Mouse (Mus musculus) ES-E14 (cell line): ENCODE measurements around the gene Pcx. TPM values are rescaled to one million over a fixed set of nuclear protein-coding genes. Genes with fewer than 3 reads are reported as not detected.

Experiments
- DNase-seq: peaks from one replicate; pipeline ENCODE4 v3.0.0-alpha.2; 2013; ENCODE audit warnings: low read depth, low spot score
- H3K27ac ChIP-seq: 2 replicates; pipeline ENCODE4 v1.5.1; 2012; ENCODE audit warnings: low read depth, mild to moderate bottlenecking, low read length, moderate library complexity, mixed read lengths; ENCODE audit not compliant: poor library complexity, insufficient read depth, severe bottlenecking
- H3K36me3 ChIP-seq: 2 replicates; pipeline ENCODE4 v1.6.1; 2012; ENCODE audit warnings: mild to moderate bottlenecking, low read length, moderate library complexity, mixed read lengths; ENCODE audit not compliant: control insufficient read depth, poor library complexity, insufficient read depth, severe bottlenecking
- H3K4me1 ChIP-seq, 2 experiments: fragments of 150-350 bp in 1 of 2; sonication (generic) in 1 of 2; 2 replicates each; pipeline ENCODE4 v1.6.1; 2012; ENCODE audit warnings: low read length in 2 of 2, mild to moderate bottlenecking in 1 of 2, mixed read lengths in 1 of 2; ENCODE audit not compliant: control insufficient read depth in 2 of 2, insufficient read depth in 2 of 2, poor library complexity in 1 of 2
- H3K4me3 ChIP-seq, 2 experiments: fragments of 150-350 bp in 1 of 2; sonication (generic) in 1 of 2; 2 replicates each; pipeline ENCODE4 v1.5.1; 2012; ENCODE audit warnings: low read length in 2 of 2, low read depth in 1 of 2, mild to moderate bottlenecking in 1 of 2, mixed read lengths in 1 of 2; ENCODE audit not compliant: insufficient read depth in 1 of 2, poor library complexity in 1 of 2, severe bottlenecking in 1 of 2
- H3K9ac ChIP-seq: 2 replicates; pipeline ENCODE4 v1.6.1; 2012; ENCODE audit warnings: low read depth, mild to moderate bottlenecking, low read length, mixed read lengths; ENCODE audit not compliant: poor library complexity, insufficient read depth, severe bottlenecking
- H3K9me3 ChIP-seq: fragments of 150-350 bp; sonication (generic); 2 replicates; pipeline ENCODE4 v1.6.1; 2012; ENCODE audit warnings: low read depth, mild to moderate bottlenecking, low read length; ENCODE audit not compliant: control insufficient read depth, insufficient read depth
- CHD2 ChIP-seq: IDR thresholded peaks from 2 replicates; pipeline ENCODE4 v1.6.1; 2014; ENCODE audit warnings: mild to moderate bottlenecking, low read depth, low read length, inconsistent platforms
- HCFC1 ChIP-seq: IDR thresholded peaks from 2 replicates; pipeline ENCODE4 v1.6.1; 2012; ENCODE audit warnings: low read length, inconsistent platforms, borderline replicate concordance; ENCODE audit not compliant: insufficient read depth
- MAFK ChIP-seq: IDR thresholded peaks from 2 replicates; pipeline ENCODE4 v1.6.1; 2014; ENCODE audit warnings: mild to moderate bottlenecking, low read depth, low read length, inconsistent platforms; ENCODE audit not compliant: insufficient read depth
- ZC3H11A ChIP-seq: IDR thresholded peaks from 2 replicates; pipeline ENCODE4 v1.6.1; 2012; ENCODE audit warnings: low read depth, mild to moderate bottlenecking, inconsistent platforms, low read length, borderline replicate concordance
- ZNF384 ChIP-seq: IDR thresholded peaks from 2 replicates; pipeline ENCODE4 v1.6.1; 2012; ENCODE audit warnings: low read depth, low read length, inconsistent platforms
- in situ Hi-C, 2 experiments: fragments of 600-800 bp; cut with MboI; formaldehyde crosslinking; loops; one replicate each; pipeline ENCODE4 v1.15.1; 2025; ENCODE audit warnings: low sequenced_read_pairs in 2 of 2, inconsistent platforms in 1 of 2; ENCODE audit not compliant: unreplicated experiment in 2 of 2
- total RNA-seq: library from RNA; depleted of rRNA; stranded (reverse); fragments of 300-350 nt; gene quantifications from 2 replicates; pipeline ENCODE4 v1.2.3, GENCODE M21; 2012

Pcx gene
- total RNA-seq, 1 experiment, result 35.6 TPM

DNA sequence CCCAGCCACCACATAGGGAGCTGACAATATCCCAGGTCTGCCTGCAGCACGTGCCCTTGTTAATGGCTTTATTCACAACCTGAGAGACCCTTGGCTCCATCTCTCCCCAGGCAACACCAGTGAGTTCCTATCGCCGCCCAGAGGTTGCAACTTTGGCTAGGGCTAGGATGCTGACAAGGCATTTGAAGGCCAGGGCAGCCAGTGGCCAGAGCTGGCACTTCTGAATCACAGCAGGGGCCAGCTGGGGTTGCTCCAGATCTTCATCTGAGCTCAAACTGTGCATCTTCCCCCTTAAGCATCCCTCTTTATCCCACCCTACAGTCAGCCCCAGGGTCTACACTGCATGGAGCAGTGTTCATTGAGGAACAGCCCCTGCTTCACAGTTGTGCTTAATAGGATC, 35.5 kb upstream of the Pcx start:
- Histone ChIP-seq H3K36me3 (no peaks in the 10 kb centered on the region), H3K9ac (no peak overlapping the region), H3K9me3 (no peaks in the 10 kb centered on the region), H3K27ac (no peak overlapping the region), H3K4me1 (peaks cover 0 to 2% of the 10 kb centered on the region in 2 experiments; a peak in 1 of 4 replicates), H3K4me3 (no peak overlapping the region)
- in situ Hi-C loops, result no loop called here
- DNase-seq, result no peak
- TF ChIP-seq HCFC1 (no peak), MAFK (no peak), ZNF384 (no peak), CHD2 (no peak), ZC3H11A (no peak)

DNA sequence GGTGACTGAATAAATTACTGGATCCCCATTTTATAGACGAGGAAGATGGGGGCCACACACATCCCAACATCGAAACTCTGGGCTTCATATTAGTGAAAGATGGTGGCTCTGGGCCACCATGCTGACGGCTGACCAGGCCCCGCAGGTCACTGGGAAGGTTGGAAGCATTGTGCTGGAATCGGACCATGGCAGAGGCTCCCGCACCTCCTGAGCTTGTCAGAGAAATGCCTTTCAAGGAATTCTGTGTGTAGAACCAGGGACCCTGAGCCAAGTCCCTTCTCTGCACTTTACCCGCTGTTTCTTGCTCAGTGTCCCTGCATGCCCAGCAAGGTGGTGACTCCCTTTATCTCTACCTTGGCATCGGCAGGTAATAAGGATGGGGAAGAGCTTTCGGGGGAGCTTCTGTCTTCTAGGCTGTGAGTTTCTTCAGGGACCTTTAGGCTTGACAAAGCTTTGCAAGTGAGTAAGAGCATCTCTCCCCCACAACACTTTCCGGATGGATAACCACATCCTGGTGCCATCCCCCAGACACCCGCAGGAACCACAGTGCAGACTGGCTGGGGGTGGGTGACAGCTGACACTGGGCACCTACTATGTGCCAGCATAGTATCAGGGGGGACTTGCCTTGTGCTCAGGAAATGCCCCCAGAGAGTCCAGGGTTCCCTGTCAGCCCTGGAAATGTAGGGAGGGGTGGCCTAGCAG, 34.9 kb upstream of the Pcx start:
- no peak for DNase-seq
- H3K36me3 ChIP-seq, result no peaks in the 10 kb centered on the region
- TF ChIP-seq ZC3H11A, result no peak
- H3K9me3 ChIP-seq, result no peaks in the 10 kb centered on the region
- H3K27ac ChIP-seq, result no peak overlapping the region
- H3K4me1 ChIP-seq, result peaks cover 0 to 2% of the 10 kb centered on the region in 2 experiments; a peak in 1 of 4 replicates
- in situ Hi-C loops, result no loop called here
- H3K9ac ChIP-seq, result no peak overlapping the region
- H3K4me3 ChIP-seq, result no peak overlapping the region

DNA sequence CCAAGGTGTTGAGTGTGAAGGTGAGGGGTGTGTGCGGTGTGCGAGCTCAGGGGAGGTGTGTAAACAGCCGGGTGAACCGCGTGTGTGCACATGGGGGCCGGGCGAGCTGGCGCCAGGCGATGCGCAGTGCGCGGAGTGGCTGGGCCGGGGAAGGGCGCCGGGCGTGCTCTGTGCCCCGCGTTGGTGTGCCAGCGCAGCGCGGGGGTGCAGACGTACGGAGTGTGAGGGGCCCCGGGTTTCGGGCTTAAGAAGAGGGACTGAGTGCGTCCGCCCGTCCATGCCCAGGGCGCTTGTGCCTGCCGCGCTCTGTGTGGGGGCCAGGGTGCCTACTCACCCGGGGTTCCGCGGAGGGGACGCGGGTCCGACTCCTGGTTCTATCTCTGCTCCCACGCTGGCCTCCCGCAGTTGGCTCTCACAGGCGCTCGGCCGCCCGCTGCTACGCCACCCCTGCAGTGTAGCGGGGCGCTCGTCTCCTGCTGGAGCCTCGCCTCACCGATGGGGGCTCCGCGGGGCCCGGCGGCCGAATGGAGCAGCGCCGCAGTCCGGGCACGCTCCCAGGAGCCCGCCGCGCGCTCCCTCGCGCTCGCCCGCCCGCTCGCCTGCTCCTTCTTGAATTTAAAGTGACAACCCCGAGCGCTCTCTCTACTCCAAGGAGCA, 33.5 kb upstream of the Pcx start:
- Histone ChIP-seq H3K36me3 (no peaks in the 10 kb centered on the region), H3K4me3 (peak overlapping the region; percentile 71 to 81), H3K9me3 (no peaks in the 10 kb centered on the region), H3K9ac (peak overlapping the region; percentile 71), H3K4me1 (peaks cover 0 to 2% of the 10 kb centered on the region in 2 experiments; a peak in 1 of 4 replicates), H3K27ac (no peak overlapping the region)
- TF ChIP-seq HCFC1 (no peak), ZC3H11A (no peak), CHD2 (no peak), MAFK (no peak), ZNF384 (no peak)
- in situ Hi-C loops, result no loop called here
- peak; percentile 22 for DNase-seq

- Histone ChIP-seq H3K4me1 (peaks cover 0 to 2% of the 10 kb centered on the region in 2 experiments; a peak in 1 of 4 replicates), H3K9ac (peak within 1 kb of the TSS; percentile 71), H3K36me3 (no peaks in the 10 kb centered on the region), H3K9me3 (no peaks in the 10 kb centered on the region), H3K27ac (no peak within 1 kb of the TSS), H3K4me3 (peak within 1 kb of the TSS; percentile 71 to 81)
- DNase-seq, result peak; percentile 11
- in situ Hi-C loops, result no loop called here
- no peak for TF ChIP-seq MAFK
- TF ChIP-seq ZNF384, result peak; percentile 89
These were observed 32.7 kb upstream of the Pcx start, which contains the start of gene Syt12 for GRCm38 (mm10) chr19:4477345-4478189. Syt12 (minus strand) TSS chr19:4477447.
